Comparison of ENCODE assay signal across 18 mouse cellular contexts in genomic region chr13:32828886-32829285, GRCm38 (mm10). TPM values are rescaled to one million over a fixed set of nuclear protein-coding genes. Genes with fewer than 3 reads are reported as not detected.
"Had no signal": no experiment of that assay in that cellular context is flagged by ENCODE, and none has a peak within 500 bp of the region (broad histone marks: within the 10 kb centered on the region; RNA-seq: fewer than 3 reads in every experiment).

No protein-coding gene starts in this region.

- H3K4me3 ChIP-seq: limb, embryonic 10.5 days; lung, embryonic 15.5 days; midbrain, embryonic 15.5 days; neural tube, embryonic 13.5 days had no signal

- DNase-seq: kidney, postnatal 10 days; kidney, postnatal 4 days; lung, postnatal 14 days; retina, postnatal 1 day; right cerebral cortex, postnatal 4 days; thymus, postnatal 36 days had no signal

- H3K9ac ChIP-seq: lung, embryonic 15.5 days; midbrain, embryonic 15.5 days; neural tube, embryonic 13.5 days had no signal

- H3K36me3 ChIP-seq: limb, embryonic 10.5 days; lung, embryonic 15.5 days; midbrain, embryonic 15.5 days; neural tube, embryonic 13.5 days had no signal

- H3K27me3 ChIP-seq: lung, embryonic 15.5 days; midbrain, embryonic 15.5 days; neural tube, embryonic 13.5 days had no signal

- ATAC-seq: midbrain, embryonic 15.5 days had no signal

- H3K27ac ChIP-seq: limb, embryonic 10.5 days; lung, embryonic 15.5 days; macrophage; midbrain, embryonic 15.5 days; neural tube, embryonic 13.5 days had no signal

- H3K9me3 ChIP-seq: limb, embryonic 10.5 days; lung, embryonic 15.5 days; midbrain, embryonic 15.5 days; neural tube, embryonic 13.5 days had no signal

- H3K4me2 ChIP-seq: liver, embryonic 11.5 days; lung, embryonic 15.5 days; midbrain, embryonic 15.5 days; neural tube, embryonic 13.5 days had no signal

- H3K4me1 ChIP-seq: limb, embryonic 10.5 days; lung, embryonic 15.5 days; midbrain, embryonic 15.5 days had no signal

RNA-seq across cellular contexts. Expression of gene D930007J09Rik, which starts 26.2 kb away (rescaled TPM):
- polyA plus RNA-seq: kidney, embryonic 14.5 days; limb, embryonic 10.5 days; liver, embryonic 11.5 days; liver, embryonic 16.5 days; lung, embryonic 15.5 days; macrophage; midbrain, embryonic 15.5 days; neural tube, embryonic 13.5 days; spleen, adult 2 months; stomach, embryonic 16.5 days; thymus, postnatal 0 days had no signal

RNA-seq across cellular contexts. Expression of gene Mylk4, which starts 45.1 kb away (rescaled TPM):
- total RNA-seq: left cerebral cortex, adult 18-20 months had no signal
- polyA plus RNA-seq: macrophage; spleen, adult 2 months had no signal
